Mouse (Mus musculus) stomach, postnatal 0 days (tissue): ENCODE results near the gene Arhgef28. TPM values are rescaled to one million over a fixed set of nuclear protein-coding genes. Genes with fewer than 3 reads are reported as not detected.

ENCODE experiments used
- ATAC-seq: fragments of 200-750 bp; cut with Nextera tagmentation; 2 replicates; pipeline ENCODE4 v1.8.0; 2017; ENCODE audit not compliant: low FRiP score, low TSS enrichment
- DNase-seq: peaks from one replicate; pipeline ENCODE4 v3.0.0-alpha.2; 2016; ENCODE audit warnings: low spot score
- H3K27ac ChIP-seq: fragments of 300-500 bp; sonication (generic); replicated peaks from 2 replicates; pipeline ENCODE4 v1.5.1; 2014; ENCODE audit warnings: mild to moderate bottlenecking, control low read depth
- H3K27me3 ChIP-seq: fragments of 300-500 bp; sonication (generic); 2 replicates; pipeline ENCODE4 v1.6.1; 2014; ENCODE audit warnings: low read length; ENCODE audit not compliant: control insufficient read depth, insufficient read depth
- H3K36me3 ChIP-seq: fragments of 300-500 bp; sonication (generic); 2 replicates; pipeline ENCODE4 v1.6.1; 2014; ENCODE audit warnings: low read length, mixed read lengths; ENCODE audit not compliant: control insufficient read depth, insufficient read depth
- H3K4me1 ChIP-seq: fragments of 300-500 bp; sonication (generic); replicated peaks from 2 replicates; pipeline ENCODE4 v1.6.1; 2014; ENCODE audit warnings: antibody characterized with exemption; ENCODE audit not compliant: control insufficient read depth, insufficient read depth
- H3K4me2 ChIP-seq: fragments of 300-500 bp; sonication (generic); replicated peaks from 2 replicates; pipeline ENCODE4 v1.6.1; 2014; ENCODE audit warnings: low read depth, mild to moderate bottlenecking, control low read depth, moderate library complexity
- H3K4me3 ChIP-seq: fragments of 300-500 bp; sonication (generic); 2 replicates; pipeline ENCODE4 v1.5.1; 2014; ENCODE audit warnings: low read depth, low read length, control low read depth
- H3K9ac ChIP-seq: fragments of 300-500 bp; sonication (generic); 2 replicates; pipeline ENCODE4 v1.6.1; 2014; ENCODE audit warnings: mild to moderate bottlenecking, low read length, control low read depth, mixed read lengths
- H3K9me3 ChIP-seq: fragments of 300-500 bp; sonication (generic); 2 replicates; pipeline ENCODE4 v1.6.1; 2016; ENCODE audit warnings: low read length; ENCODE audit not compliant: control insufficient read depth
- CTCF ChIP-seq: IDR thresholded peaks from 2 replicates; pipeline ENCODE4 v1.5.1; 2016; ENCODE audit warnings: antibody characterized with exemption, low read depth, mild to moderate bottlenecking, moderate library complexity
- EP300 ChIP-seq: optimal IDR thresholded peaks from 2 replicates; pipeline ENCODE3; 2016; ENCODE audit warnings: antibody characterized with exemption
- WGBS: fragments of 180-500 bp; shearing (Covaris S2); extraction: QIAGEN DNeasy Blood & Tissue Kit; methylation state at CpG from one replicate; pipeline ENCODE4 v1.1.7; 2014; 5-methylcytosine and 5-hydroxymethylcytosine counted together
- polyA plus RNA-seq: library from polyadenylated mRNA; unstranded; fragments of >200 nt; fragmentation: Nextera tagmentation; extraction: Ambion mirVana; gene quantifications from 2 replicates; pipeline ENCODE4 v1.2.1, GENCODE M21; 2015

The Arhgef28 gene
- polyA plus RNA-seq, 1 experiment from 2014 or later = 23.1 TPM

DNA sequence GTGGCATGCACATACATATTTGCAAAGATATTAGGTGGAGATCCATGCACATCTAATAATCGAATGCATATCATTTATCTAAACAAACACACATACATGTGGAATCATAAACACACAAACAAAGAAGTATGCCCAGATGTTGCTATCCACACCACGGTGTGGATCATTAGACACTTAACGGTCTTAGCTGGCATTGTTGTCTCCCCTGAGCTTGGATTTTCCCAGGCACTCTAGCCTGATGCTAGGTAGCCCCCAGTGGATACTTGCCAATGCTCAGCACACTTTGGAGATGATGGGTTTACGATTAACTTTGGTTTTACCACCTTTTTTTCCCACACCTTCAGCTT, 85.1 kb downstream of the Arhgef28 start:
- DNase-seq (no peak), ATAC-seq (no peak)
- no peak overlapping the region for H3K4me3 ChIP-seq
- H3K4me1 ChIP-seq = peaks cover 7% of the 10 kb centered on the region
- no peaks in the 10 kb centered on the region for H3K9me3 ChIP-seq
- no peak overlapping the region for H3K4me2 ChIP-seq
- H3K9ac ChIP-seq = no peak overlapping the region
- 52% methylated on average over 4 of the region's 4 CpGs for WGBS
- H3K27me3 ChIP-seq = no peaks in the 10 kb centered on the region
- peak overlapping the region; percentile 61 for H3K27ac ChIP-seq
- no peak for TF ChIP-seq CTCF
- TF ChIP-seq EP300 = no peak
- H3K36me3 ChIP-seq = no peaks in the 10 kb centered on the region

DNA sequence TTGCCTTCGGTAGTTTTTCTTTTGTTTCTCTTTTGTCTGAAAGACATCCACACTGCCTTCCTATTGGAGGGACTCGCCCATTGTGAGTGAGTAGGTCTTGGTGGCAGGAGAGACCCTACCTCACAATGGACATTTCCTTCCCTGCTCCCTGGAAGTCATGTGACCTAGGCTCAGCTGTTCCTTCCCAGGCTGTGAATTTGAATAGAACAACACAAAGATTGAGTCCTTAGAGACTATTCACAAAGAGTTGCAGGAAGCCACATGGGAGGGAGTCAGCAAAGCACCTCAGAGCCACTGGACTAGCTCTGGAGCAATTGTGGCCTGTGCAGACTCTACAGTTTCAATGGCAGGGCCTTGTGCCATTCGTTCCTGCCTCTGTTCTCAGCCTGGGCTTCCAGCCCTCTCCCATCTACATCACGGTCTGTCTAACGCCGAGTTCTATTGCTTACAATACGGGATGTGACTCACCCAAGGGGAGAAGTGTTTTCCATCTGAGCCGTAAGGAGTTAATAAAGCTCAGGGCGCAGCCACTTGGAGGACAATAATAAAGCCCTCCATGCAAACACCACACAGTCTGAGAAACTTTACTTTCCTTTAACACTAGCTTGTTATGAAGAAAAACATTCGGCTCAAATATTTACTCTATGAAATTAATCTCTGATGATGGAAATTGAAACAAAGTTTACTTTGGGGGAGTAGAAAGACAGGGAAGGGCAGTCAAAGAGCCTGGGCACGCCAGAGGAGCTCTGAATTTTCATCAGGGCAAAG, 85.7 kb downstream of the Arhgef28 start:
- Histone ChIP-seq H3K27ac (peak overlapping the region; percentile 89), H3K4me1 (peaks cover 5% of the 10 kb centered on the region), H3K27me3 (no peaks in the 10 kb centered on the region), H3K9me3 (no peaks in the 10 kb centered on the region), H3K4me3 (no peak overlapping the region), H3K9ac (0 out of 2 replicates have a peak overlapping the region, but pooled peaks have one; percentile 18), H3K4me2 (peak overlapping the region; percentile 32; the same call in 1 of the 2 replicates), H3K36me3 (no peaks in the 10 kb centered on the region)
- peak; percentile 59 for DNase-seq
- 25% methylated on average over 11 of the region's 11 CpGs for WGBS
- no peak for TF ChIP-seq EP300
- TF ChIP-seq CTCF = no peak
- ATAC-seq = peak; percentile 68

DNA sequence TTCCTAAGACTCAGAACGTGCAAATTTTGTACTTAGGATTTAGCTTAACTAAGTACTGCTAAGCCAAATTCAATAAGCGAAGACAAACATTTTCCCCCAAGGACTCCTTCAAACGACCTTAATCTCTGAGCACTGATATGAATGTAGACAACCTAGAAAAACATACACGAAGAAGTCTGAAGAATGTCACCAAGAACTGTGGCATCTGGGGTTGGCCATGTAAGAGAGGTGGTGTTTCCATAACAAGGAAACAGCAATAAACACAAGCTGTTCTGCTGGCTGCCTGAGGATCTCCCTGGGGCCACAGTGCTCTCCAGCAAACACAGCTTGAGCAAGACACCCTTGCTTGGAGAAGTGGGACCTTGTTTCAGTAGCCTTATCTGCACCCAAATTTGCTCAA, 87.9 kb downstream of the Arhgef28 start:
- H3K4me1 ChIP-seq = peaks cover 5% of the 10 kb centered on the region

DNA sequence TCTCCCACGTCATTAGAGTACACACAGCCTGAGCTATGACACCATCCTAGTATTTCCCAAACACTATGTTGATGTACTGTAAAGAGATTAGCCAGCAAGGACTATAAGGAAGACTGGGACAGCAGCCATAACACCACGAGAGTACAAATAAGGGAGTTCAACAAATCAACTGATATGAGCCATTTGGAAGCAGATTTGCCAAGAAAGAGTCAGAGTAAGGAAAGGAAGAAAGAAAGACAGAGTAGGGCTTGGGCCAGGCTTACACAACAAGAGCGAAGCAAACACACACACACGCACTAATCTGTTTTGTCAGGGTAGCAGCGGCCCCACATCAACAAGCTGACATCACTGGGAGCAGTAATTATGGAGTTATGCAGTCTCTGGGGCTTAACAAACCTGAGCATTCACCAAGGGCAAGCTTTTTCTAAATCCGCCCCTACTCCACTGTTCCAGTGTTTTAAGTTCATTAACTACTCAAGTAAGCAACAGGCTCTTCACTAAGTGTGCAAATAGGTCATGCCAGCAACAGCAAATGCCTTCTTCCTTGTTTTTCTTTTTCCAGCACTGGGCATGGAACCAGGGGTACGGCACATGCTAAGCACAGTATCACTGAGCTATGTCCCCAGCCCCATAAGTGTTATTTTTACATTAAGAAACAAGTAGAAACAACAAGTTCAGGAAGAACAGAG, 88.5 kb downstream of the Arhgef28 start:
- peak; percentile 86 for ATAC-seq

More for the DNA sequence above, 87.9 kb downstream of the Arhgef28 start:
- ATAC-seq (no peak), DNase-seq (no peak)
- Histone ChIP-seq H3K36me3 (no peaks in the 10 kb centered on the region), H3K9ac (no peak overlapping the region), H3K4me3 (no peak overlapping the region), H3K4me2 (no peak overlapping the region), H3K27ac (peak overlapping the region; percentile 69), H3K9me3 (no peaks in the 10 kb centered on the region), H3K27me3 (no peaks in the 10 kb centered on the region)
- WGBS = 34% methylated on average over 4 of the region's 4 CpGs
- TF ChIP-seq EP300 (no peak), CTCF (no peak)

DNA sequence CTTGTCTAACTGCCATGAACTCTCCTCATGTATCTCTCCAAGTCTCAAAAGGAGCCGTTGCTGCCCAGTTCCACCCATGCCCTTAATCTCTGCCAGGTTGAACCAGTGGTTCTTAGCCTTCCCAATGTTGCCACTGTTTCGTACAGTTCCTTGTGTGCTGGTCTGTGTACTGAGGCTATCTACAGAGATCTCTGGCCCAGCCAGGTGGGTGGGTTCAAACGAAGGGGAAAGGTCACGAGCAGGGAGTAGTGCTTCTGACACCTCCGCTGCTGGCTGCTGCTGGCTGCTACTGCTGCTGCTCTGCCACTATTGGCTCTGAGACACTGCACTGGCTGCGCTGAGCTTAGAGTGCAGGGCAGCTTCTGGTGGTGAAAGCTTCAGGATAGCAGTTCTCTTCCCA, 90.6 kb downstream of the Arhgef28 start:
- Histone ChIP-seq H3K4me2 (no peak overlapping the region), H3K27ac (peak overlapping the region; percentile 69; the same call in 1 of the 2 replicates), H3K36me3 (no peaks in the 10 kb centered on the region), H3K4me1 (no peaks in the 10 kb centered on the region; the same call in none of the 2 replicates), H3K4me3 (no peak overlapping the region), H3K9ac (no peak overlapping the region), H3K9me3 (no peaks in the 10 kb centered on the region), H3K27me3 (no peaks in the 10 kb centered on the region)
- ATAC-seq (peak; percentile 69), DNase-seq (peak; percentile 73)
- WGBS = 41% methylated on average over 6 of the region's 6 CpGs
- TF ChIP-seq EP300 (no peak), CTCF (no peak)

More for the DNA sequence above, 88.5 kb downstream of the Arhgef28 start:
- no peaks in the 10 kb centered on the region for H3K9me3 ChIP-seq
- DNase-seq = peak; percentile 55
- TF ChIP-seq EP300 (no peak), CTCF (no peak)
- no peak overlapping the region for H3K4me2 ChIP-seq
- no peak overlapping the region for H3K4me3 ChIP-seq
- H3K27me3 ChIP-seq = no peaks in the 10 kb centered on the region
- no peak overlapping the region for H3K9ac ChIP-seq
- peak overlapping the region; percentile 73 for H3K27ac ChIP-seq
- WGBS = 30% methylated on average over 7 of the region's 7 CpGs
- peaks cover 5% of the 10 kb centered on the region for H3K4me1 ChIP-seq
- H3K36me3 ChIP-seq = no peaks in the 10 kb centered on the region

DNA sequence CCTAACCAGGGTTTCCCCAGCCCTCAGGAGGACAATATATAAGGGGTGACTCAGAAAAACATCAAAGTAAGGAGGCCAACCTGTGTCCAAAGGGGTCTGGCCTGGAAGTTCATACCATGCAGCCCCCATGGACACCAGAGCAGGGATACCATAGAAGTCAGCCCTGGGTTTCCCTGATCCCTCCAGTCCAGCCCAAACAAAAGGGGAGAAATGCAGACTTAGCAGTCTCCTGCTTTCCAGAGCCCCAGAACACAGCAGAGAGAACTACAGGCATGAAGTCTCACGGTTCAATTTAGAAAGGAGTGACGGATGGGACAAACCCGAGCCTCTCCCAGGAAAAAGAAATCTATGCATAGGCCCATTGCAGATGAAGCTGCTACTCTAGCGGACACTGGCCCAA, 91.2 kb downstream of the Arhgef28 start:
- H3K27me3 ChIP-seq = no peaks in the 10 kb centered on the region
- no peak for ATAC-seq
- no peak overlapping the region for H3K4me3 ChIP-seq
- DNase-seq = no peak
- no peak overlapping the region for H3K9ac ChIP-seq
- TF ChIP-seq EP300 (no peak), CTCF (no peak)
- no peaks in the 10 kb centered on the region for H3K36me3 ChIP-seq
- no peaks in the 10 kb centered on the region for H3K9me3 ChIP-seq
- 64% methylated on average over 4 of the region's 4 CpGs for WGBS
- peak overlapping the region; percentile 69; the same call in 1 of the 2 replicates for H3K27ac ChIP-seq
- H3K4me1 ChIP-seq = no peaks in the 10 kb centered on the region; the same call in none of the 2 replicates
- H3K4me2 ChIP-seq = no peak overlapping the region
